Mouse (Mus musculus) gastrocnemius, postnatal 36 days (tissue): Measurements from ENCODE around the gene Polr1e. TPM values are rescaled to one million over a fixed set of nuclear protein-coding genes. Genes with fewer than 3 reads are reported as not detected.
A peak's percentile ranks its signal among the peaks of the same experiment; 100 is the strongest.
"Not testable (repeated sequence)": the region's sequence is repeated elsewhere in the genome, so short reads cannot be mapped to it uniquely, and the experiment has no call there.

ENCODE experiments used
- DNase-seq, 2 experiments: peaks; one replicate each; pipeline ENCODE4 v3.0.0; 2022
- intact Hi-C: fragments of 180-260 bp; cut with DNase I; formaldehyde crosslinking; loops from one replicate; pipeline ENCODE4 v1.15.1; 2025
- total RNA-seq, 2 experiments: library from RNA; stranded (reverse); gene quantifications; 2 replicates each; pipeline ENCODE4 v1.2.3; 2021

Gene Polr1e
- total RNA-seq, 2 experiments from 2014 or later, result 3.9 to 4.2 TPM

GRCm38 (mm10) chr4:45046679-45047078 is 28.3 kb downstream of the Polr1e start:
- intact Hi-C loops, result no loop called here
- no peak for DNase-seq

GRCm38 (mm10) chr4:45047286-45047887 is 29.0 kb downstream of the Polr1e start:
- no peak for DNase-seq
- intact Hi-C loops, result no loop called here

- intact Hi-C loops, result no loop called here
- DNase-seq, result no peak
Measured at GRCm38 (mm10) chr4:45047956-45048355, 29.6 kb downstream of the Polr1e start.

GRCm38 (mm10) chr4:45054862-45055261 is 36.5 kb downstream of the Polr1e start:
- intact Hi-C loops, result no loop called here
- DNase-seq, result no peak

- intact Hi-C loops, result no loop called here
- peak; percentile 33 to 36 for DNase-seq
Measured at GRCm38 (mm10) chr4:45055451-45055850, 37.1 kb downstream of the Polr1e start.

GRCm38 (mm10) chr4:45063836-45064235 is 45.5 kb downstream of the Polr1e start:
- DNase-seq, intact Hi-C loops: not testable (repeated sequence)

- intact Hi-C loops, result no loop called here
- DNase-seq, result no peak
Measured at GRCm38 (mm10) chr4:45064577-45064976, 46.2 kb downstream of the Polr1e start.

GRCm38 (mm10) chr4:45066036-45066730 is 47.8 kb downstream of the Polr1e start:
- DNase-seq, result no peak
- intact Hi-C loops, result no loop called here

- intact Hi-C loops, result no loop called here
- no peak for DNase-seq
Measured at GRCm38 (mm10) chr4:45067742-45068141, 49.4 kb downstream of the Polr1e start.

GRCm38 (mm10) chr4:45072261-45072973 is 54.0 kb downstream of the Polr1e start:
- DNase-seq, result no peak
- intact Hi-C loops, result no loop called here

- no peak for DNase-seq
- intact Hi-C loops, result no loop called here
Measured at GRCm38 (mm10) chr4:45073544-45073943, 55.2 kb downstream of the Polr1e start.

- intact Hi-C loops, DNase-seq: not testable (repeated sequence)
Measured at GRCm38 (mm10) chr4:45081041-45081440, 62.7 kb downstream of the Polr1e start.

- intact Hi-C loops, result no loop called here
- no peak for DNase-seq
Measured at GRCm38 (mm10) chr4:45082951-45083350, 64.6 kb downstream of the Polr1e start.

GRCm38 (mm10) chr4:45083487-45083886 is 65.1 kb downstream of the Polr1e start:
- intact Hi-C loops, result no loop called here
- DNase-seq, result no peak

- intact Hi-C loops, result no loop called here
- DNase-seq, result peak; percentile 82 to 93
Measured at GRCm38 (mm10) chr4:45084021-45084894, 65.9 kb downstream of the Polr1e start, which contains the start of gene Fbxo10. Fbxo10 (minus strand) TSS chr4:45084604.

- intact Hi-C loops, result no loop called here
Measured at GRCm38 (mm10) chr4:45084895-45085290, 66.5 kb downstream of the Polr1e start.

More at GRCm38 (mm10) chr4:45084895-45085290, 66.5 kb downstream of the Polr1e start:
- no peak for DNase-seq
